Mouse (Mus musculus): ENCODE data around the gene Cald1.
A peak's percentile ranks its signal among the peaks of the same experiment; 100 is the strongest.

DNA sequence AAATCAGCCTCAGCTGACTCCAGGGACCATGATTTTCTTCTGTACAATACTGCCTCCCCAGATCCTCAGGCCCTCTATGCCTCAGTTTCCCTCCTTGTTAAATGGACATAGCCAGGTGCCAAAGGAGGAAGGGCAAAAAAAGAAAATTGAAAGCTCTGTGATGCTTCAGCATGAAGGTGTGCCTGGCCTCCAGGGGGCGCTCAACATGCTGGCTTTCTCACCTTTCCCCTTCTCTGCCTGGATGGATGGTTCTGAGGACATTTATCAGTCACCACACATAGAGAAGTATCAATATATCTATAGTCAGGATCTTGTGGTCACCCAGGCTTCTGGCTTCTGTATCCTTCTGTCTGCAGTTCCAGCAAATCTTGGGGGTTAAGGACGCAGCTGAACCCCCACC, 49.3 kb upstream of the Cald1 start:
- TF ChIP-seq CTCF (IDR thresholded peaks at IDR 0.05; ENCODE audit: control insufficient read depth, insufficient read depth, low read length) (peak; percentile 89), POLR2A (IDR thresholded peaks at IDR 0.05; ENCODE audit: borderline replicate concordance, control insufficient read depth, low read depth, low read length) (no peak)
